Mouse (Mus musculus) cerebellum, adult 2 months (tissue): ENCODE results near the gene Slc4a4. TPM values are rescaled to one million over a fixed set of nuclear protein-coding genes. Genes with fewer than 3 reads are reported as not detected.

Source experiments
- DNase-seq, 2 experiments: peaks; one replicate each; pipeline ENCODE4 v3.0.0; 2021
- H3K27ac ChIP-seq: fragments of 200-500 bp; 2 replicates; pipeline ENCODE4 v1.5.1; 2012; ENCODE audit warnings: low read length, control low read depth, inconsistent platforms; ENCODE audit not compliant: insufficient read depth
- H3K27me3 ChIP-seq: fragments of 200-500 bp; 2 replicates; pipeline ENCODE4 v1.6.1; 2012; ENCODE audit warnings: inconsistent platforms, mild to moderate bottlenecking, low read length, moderate library complexity; ENCODE audit not compliant: control insufficient read depth, insufficient read depth
- H3K4me1 ChIP-seq: fragments of 200-500 bp; 2 replicates; pipeline ENCODE4 v1.6.1; 2011; ENCODE audit warnings: low read length; ENCODE audit not compliant: control insufficient read depth, insufficient read depth
- H3K4me3 ChIP-seq: fragments of 200-500 bp; replicated peaks from 2 replicates; pipeline ENCODE3; 2011; ENCODE audit warnings: mild to moderate bottlenecking, low read depth, low read length, control low read depth; ENCODE audit not compliant: insufficient read depth
- CTCF ChIP-seq: fragments of 200-500 bp; IDR thresholded peaks from 2 replicates; pipeline ENCODE4 v1.5.1; 2011; ENCODE audit warnings: low read depth, mild to moderate bottlenecking, control low read depth, low read length, moderate library complexity, borderline replicate concordance; ENCODE audit not compliant: insufficient read depth
- POLR2A ChIP-seq: fragments of 200-500 bp; IDR thresholded peaks from 2 replicates; pipeline ENCODE4 v1.6.1; 2011; ENCODE audit warnings: low read length, control low read depth, borderline replicate concordance; ENCODE audit not compliant: insufficient read depth
- WGBS: fragments of 180-500 bp; shearing (Covaris S2); methylation state at CpG from one replicate; pipeline ENCODE4 v1.1.7; 2018; 5-methylcytosine and 5-hydroxymethylcytosine counted together
- polyA plus RNA-seq: library from polyadenylated mRNA; depleted of rRNA; stranded (reverse); fragments of >200 nt; gene quantifications from 2 replicates; pipeline ENCODE4 v1.2.3, GENCODE M21; 2012

The Slc4a4 gene
- polyA plus RNA-seq, 1 experiment = 118 TPM

- no peak for DNase-seq
- no peak overlapping the region for H3K4me3 ChIP-seq
- H3K27me3 ChIP-seq = no peaks in the 10 kb centered on the region
- WGBS = 74% methylated on average over 9 of the region's 9 CpGs
- peaks cover 17% of the 10 kb centered on the region for H3K4me1 ChIP-seq
- H3K27ac ChIP-seq = no peak overlapping the region
- TF ChIP-seq CTCF = no peak
- TF ChIP-seq POLR2A = no peak
Measured at GRCm38 (mm10) chr5:88918538-88918937, 31.9 kb downstream of the Slc4a4 start.

DNA sequence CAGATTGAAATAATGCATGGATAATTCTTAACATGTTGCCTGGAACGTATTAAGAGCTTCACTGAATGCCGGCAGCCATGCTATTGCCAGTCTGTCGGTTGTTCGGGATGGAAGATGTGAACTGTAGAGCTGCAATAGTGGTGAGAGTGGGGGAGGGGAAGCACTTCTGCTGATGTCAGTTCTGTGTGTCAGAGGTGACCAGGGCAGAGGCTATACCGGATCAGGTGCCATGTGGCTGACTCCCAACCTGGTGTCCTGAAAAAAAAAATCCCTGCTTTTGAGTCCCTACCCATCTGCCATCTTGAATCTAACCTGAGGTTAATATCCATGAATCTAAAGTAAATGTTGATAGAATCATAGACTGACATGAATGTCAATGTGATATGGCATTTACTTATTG lies 39.0 kb downstream of the Slc4a4 start:
- no peak for TF ChIP-seq POLR2A
- no peak for TF ChIP-seq CTCF
- H3K27ac ChIP-seq = no peak overlapping the region
- no peak for DNase-seq
- WGBS = 62% methylated on average over 5 of the region's 5 CpGs
- H3K4me3 ChIP-seq = no peak overlapping the region
- H3K4me1 ChIP-seq = peaks cover 27% of the 10 kb centered on the region
- H3K27me3 ChIP-seq = no peaks in the 10 kb centered on the region

GRCm38 (mm10) chr5:88928201-88928916 lies 41.7 kb downstream of the Slc4a4 start:
- no peak overlapping the region for H3K4me3 ChIP-seq
- TF ChIP-seq POLR2A (no peak), CTCF (peak; percentile 57; the same call in 1 of the 2 replicates)
- WGBS = 42% methylated on average over 13 of the region's 13 CpGs
- H3K27me3 ChIP-seq = no peaks in the 10 kb centered on the region
- peak in 1 of 2 experiments; percentile 54 for DNase-seq
- 0 out of 2 replicates have a peak overlapping the region, but pooled peaks have one; percentile 16 for H3K27ac ChIP-seq
- H3K4me1 ChIP-seq = peaks cover 38% of the 10 kb centered on the region

- DNase-seq = peak; percentile 80 to 83
- WGBS = 12% methylated on average over 18 of the region's 18 CpGs
- H3K4me1 ChIP-seq = peaks cover 48% of the 10 kb centered on the region
- H3K4me3 ChIP-seq = no peak overlapping the region
- TF ChIP-seq CTCF = 0 out of 2 replicates have a peak, but pooled peaks have one; percentile 8
- TF ChIP-seq POLR2A = no peak
- H3K27ac ChIP-seq = no peak overlapping the region
- H3K27me3 ChIP-seq = no peaks in the 10 kb centered on the region
Measured at GRCm38 (mm10) chr5:88929392-88930094, 42.9 kb downstream of the Slc4a4 start.

DNA sequence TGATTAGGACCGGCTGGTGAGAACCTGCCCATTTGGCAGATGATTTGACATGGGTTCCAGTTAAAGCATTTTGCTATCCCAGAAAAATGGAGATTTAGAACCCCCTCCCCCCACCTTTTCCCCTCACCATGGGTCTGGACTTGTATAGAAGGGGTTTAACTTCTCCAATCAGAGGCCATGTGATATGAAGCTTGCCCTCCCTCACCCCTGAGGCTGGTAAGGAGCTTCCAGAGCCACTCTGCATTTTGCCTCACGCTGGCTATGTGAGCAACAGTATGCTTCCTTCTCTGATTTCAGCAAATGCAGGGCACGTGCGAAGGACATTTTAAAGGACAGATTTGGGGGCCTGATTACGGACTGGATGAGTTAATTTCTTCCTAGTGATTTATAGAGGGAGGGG lies 43.5 kb downstream of the Slc4a4 start:
- no peak for DNase-seq
- WGBS = 38% methylated on average over 5 of the region's 5 CpGs
- no peak for TF ChIP-seq POLR2A
- no peak for TF ChIP-seq CTCF
- Histone ChIP-seq H3K27me3 (no peaks in the 10 kb centered on the region), H3K27ac (no peak overlapping the region), H3K4me1 (peaks cover 48% of the 10 kb centered on the region), H3K4me3 (no peak overlapping the region)

DNA sequence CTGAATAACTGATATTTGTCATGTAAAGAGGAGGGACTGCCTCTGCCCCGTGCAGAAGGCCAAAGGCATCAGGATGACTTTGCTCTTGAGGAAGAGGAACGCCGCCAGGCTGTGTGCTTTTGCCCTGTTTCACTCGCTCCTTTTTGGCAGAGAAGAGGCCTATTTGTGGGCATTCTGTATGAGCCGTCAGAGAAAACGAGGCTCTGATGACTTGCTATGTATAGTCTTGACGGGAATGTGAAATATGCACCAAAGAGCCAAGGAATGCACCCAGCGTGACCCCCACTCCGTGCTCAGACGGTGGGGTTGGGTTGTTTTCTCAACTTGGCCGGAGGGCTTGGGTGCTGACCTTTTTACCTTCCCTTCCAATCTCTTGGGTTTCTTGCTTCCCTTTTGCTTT lies 44.0 kb downstream of the Slc4a4 start:
- TF ChIP-seq CTCF = no peak
- Histone ChIP-seq H3K27me3 (no peaks in the 10 kb centered on the region), H3K4me3 (no peak overlapping the region), H3K4me1 (peaks cover 48% of the 10 kb centered on the region), H3K27ac (no peak overlapping the region)
- WGBS = 39% methylated on average over 11 of the region's 11 CpGs
- DNase-seq = no peak

DNA sequence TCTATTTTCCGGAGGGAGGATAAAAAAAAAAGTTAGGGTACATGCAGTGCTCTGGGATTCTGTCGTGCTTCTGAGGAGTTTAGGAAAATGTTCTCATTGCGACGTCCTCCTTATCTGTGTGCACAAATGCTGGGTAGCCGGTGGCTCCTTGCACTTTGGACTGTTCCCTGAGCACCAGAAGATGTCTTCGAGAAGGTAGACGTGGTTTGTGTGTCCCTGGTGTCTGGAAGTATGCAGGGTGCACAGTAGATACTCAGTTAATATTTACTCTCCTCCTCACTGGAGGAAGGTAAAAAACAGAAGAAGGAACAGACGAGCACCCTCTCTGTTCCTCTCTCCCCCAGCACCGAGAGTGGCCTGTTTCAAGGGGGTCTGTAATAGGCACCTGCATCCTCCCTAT lies 44.6 kb downstream of the Slc4a4 start:
- no peak for DNase-seq
- no peak overlapping the region for H3K27ac ChIP-seq
- 71% methylated on average over 9 of the region's 9 CpGs for WGBS
- no peak overlapping the region for H3K4me3 ChIP-seq
- no peak for TF ChIP-seq POLR2A
- TF ChIP-seq CTCF = no peak
- no peaks in the 10 kb centered on the region for H3K27me3 ChIP-seq
- H3K4me1 ChIP-seq = peaks cover 48% of the 10 kb centered on the region

DNA sequence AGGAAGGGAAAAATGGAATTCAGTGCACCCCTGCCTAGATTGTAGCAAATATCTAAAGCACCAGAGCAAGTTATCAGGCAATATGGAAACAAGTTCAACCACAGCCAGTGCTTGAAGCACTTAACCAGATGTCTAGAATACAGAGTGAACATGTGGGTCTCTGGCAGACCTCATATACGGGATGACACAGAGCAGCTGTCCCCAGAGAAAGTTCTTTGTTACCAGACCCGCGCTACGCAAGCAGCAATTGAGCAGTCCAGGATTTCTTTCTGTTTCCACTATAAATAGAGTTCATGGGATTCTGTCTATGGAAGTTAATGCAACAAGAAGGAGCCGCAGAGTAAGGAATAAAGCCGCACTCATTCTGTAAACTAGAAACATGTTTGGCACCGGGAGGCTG lies 46.8 kb downstream of the Slc4a4 start:
- Histone ChIP-seq H3K27ac (no peak overlapping the region), H3K4me3 (no peak overlapping the region), H3K4me1 (peaks cover 38% of the 10 kb centered on the region), H3K27me3 (no peaks in the 10 kb centered on the region)
- no peak for DNase-seq
- WGBS = 40% methylated on average over 7 of the region's 7 CpGs
- TF ChIP-seq CTCF (no peak), POLR2A (no peak)
